Mouse (Mus musculus) liver, embryonic 11.5 days (tissue): ENCODE data around the gene Tbl3. TPM values are rescaled to one million over a fixed set of nuclear protein-coding genes. Genes with fewer than 3 reads are reported as not detected.

Experiments
- ATAC-seq: fragments of 200-750 bp; cut with Nextera tagmentation; replicated peaks from 2 replicates; pipeline ENCODE4 v1.8.0; 2017; ENCODE audit warnings: moderate number of reproducible peaks, mild to moderate bottlenecking, moderate TSS enrichment, moderate library complexity; ENCODE audit not compliant: low FRiP score
- DNase-seq: peaks from one replicate; pipeline ENCODE4 v3.0.0-alpha.2; 2017; ENCODE audit warnings: low spot score
- H3K27ac ChIP-seq: fragments of 300-500 bp; sonication (generic); 2 replicates; pipeline ENCODE4 v1.5.1; 2014; ENCODE audit warnings: mild to moderate bottlenecking, low read depth, low read length, control low read depth
- H3K27me3 ChIP-seq: fragments of 300-500 bp; sonication (generic); replicated peaks from 2 replicates; pipeline ENCODE4 v1.6.1; 2014; ENCODE audit warnings: low read length, mixed read lengths; ENCODE audit not compliant: control insufficient read depth, insufficient read depth
- H3K36me3 ChIP-seq: fragments of 300-500 bp; sonication (generic); 2 replicates; pipeline ENCODE4 v1.6.1; 2014; ENCODE audit warnings: mild to moderate bottlenecking, low read length, moderate library complexity, mixed read lengths; ENCODE audit not compliant: control insufficient read depth, insufficient read depth
- H3K4me1 ChIP-seq: fragments of 300-500 bp; sonication (generic); replicated peaks from 2 replicates; pipeline ENCODE4 v1.6.1; 2014; ENCODE audit warnings: low read length, mixed read lengths; ENCODE audit not compliant: control insufficient read depth, insufficient read depth
- H3K4me2 ChIP-seq: fragments of 300-500 bp; sonication (generic); 2 replicates; pipeline ENCODE4 v1.6.1; 2014; ENCODE audit warnings: mild to moderate bottlenecking, control low read depth, moderate library complexity
- H3K4me3 ChIP-seq: fragments of 300-500 bp; sonication (generic); 2 replicates; pipeline ENCODE4 v1.5.1; 2014; ENCODE audit warnings: low read depth, low read length, control low read depth
- H3K9ac ChIP-seq: fragments of 300-500 bp; sonication (generic); 2 replicates; pipeline ENCODE4 v1.6.1; 2014; ENCODE audit warnings: low read depth, low read length, control low read depth
- H3K9me3 ChIP-seq: fragments of 300-500 bp; sonication (generic); 2 replicates; pipeline ENCODE4 v1.6.1; 2016; ENCODE audit warnings: low read length, inconsistent platforms, mixed read lengths; ENCODE audit not compliant: control insufficient read depth
- WGBS: fragments of 180-500 bp; shearing (Covaris S2); extraction: QIAGEN DNeasy Blood & Tissue Kit; methylation state at CpG from one replicate; pipeline ENCODE4 v1.1.7; 2014; 5-methylcytosine and 5-hydroxymethylcytosine counted together
- polyA plus RNA-seq: library from polyadenylated mRNA; unstranded; fragments of >200 nt; fragmentation: Nextera tagmentation; extraction: Ambion mirVana; gene quantifications from 2 replicates; pipeline ENCODE4 v1.2.1, GENCODE M21; 2014

Gene Tbl3
- polyA plus RNA-seq, 1 experiment from 2014 or later = 102 TPM

DNA sequence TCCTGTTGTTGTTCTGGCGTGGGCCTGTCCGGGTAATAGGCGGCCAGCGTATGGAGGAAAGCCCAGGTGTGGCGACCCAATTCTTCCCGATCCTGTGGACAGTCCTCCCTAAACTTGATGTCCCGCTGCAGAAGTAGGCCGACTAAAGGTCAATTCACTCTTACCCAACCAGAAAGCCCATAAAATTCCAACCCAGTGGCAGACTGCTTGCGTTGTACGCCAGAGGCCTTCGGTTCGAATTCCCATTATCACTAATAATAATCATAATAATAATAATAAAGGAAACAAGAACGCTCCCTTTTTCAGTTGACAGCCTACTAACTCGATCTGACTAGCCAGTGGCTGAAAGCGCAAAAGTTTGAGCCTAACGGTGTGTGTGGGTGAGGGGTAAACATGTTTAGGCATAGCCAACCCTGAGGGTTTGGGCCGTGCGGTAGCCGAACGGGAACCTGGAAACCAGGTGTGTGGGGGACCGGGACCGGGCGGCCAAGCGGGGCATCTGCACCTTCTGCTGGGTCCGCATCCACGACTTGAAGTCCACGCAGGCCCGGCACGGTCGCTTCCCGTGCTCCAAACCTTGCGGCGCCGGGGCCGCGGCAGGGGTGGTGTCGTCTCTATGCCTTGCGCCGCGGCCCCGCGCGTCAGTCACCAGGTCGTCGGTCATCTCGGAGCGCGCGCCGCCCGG is 12.0 kb downstream of the Tbl3 start:
- peak overlapping the region; percentile 79 for H3K4me3 ChIP-seq
- H3K9me3 ChIP-seq = no peaks in the 10 kb centered on the region
- peak overlapping the region; percentile 75 for H3K4me2 ChIP-seq
- H3K9ac ChIP-seq = peak overlapping the region; percentile 90
- peaks cover 16% of the 10 kb centered on the region for H3K4me1 ChIP-seq
- ATAC-seq (peak; percentile 24), DNase-seq (no peak)
- H3K27me3 ChIP-seq = peaks cover 10% of the 10 kb centered on the region
- WGBS = 6% methylated on average over 50 of the region's 51 CpGs
- H3K36me3 ChIP-seq = peaks cover 12% of the 10 kb centered on the region; the same call in 1 of the 2 replicates
- H3K27ac ChIP-seq = peak overlapping the region; percentile 81

DNA sequence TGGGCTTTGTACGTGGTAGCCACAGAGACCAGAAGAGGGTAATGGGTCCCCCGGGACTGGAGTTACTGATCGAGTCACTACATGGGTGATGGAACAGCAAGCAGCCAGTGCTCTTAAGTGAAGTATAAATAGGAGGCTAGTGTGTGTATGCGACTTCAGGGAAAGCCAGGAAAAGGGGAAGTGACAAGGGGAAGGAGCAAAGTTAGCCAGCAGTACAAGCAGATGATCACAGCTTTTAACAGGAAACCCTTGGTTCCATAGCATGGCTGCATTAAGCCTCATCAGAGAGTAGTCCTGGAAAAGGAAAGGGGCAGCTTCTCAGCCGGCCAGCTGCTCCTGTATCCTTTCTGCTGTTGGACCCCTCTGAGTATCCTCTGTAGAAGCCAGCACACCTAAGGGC is 15.1 kb downstream of the Tbl3 start:
- Histone ChIP-seq H3K9me3 (no peaks in the 10 kb centered on the region), H3K27ac (no peak overlapping the region), H3K4me3 (no peak overlapping the region), H3K9ac (no peak overlapping the region), H3K36me3 (peaks cover 4% of the 10 kb centered on the region; the same call in 1 of the 2 replicates), H3K4me2 (no peak overlapping the region), H3K27me3 (peaks cover 41% of the 10 kb centered on the region), H3K4me1 (peaks cover 25% of the 10 kb centered on the region)
- ATAC-seq (no peak), DNase-seq (no peak)
- 70% methylated on average over 5 of the region's 5 CpGs for WGBS

DNA sequence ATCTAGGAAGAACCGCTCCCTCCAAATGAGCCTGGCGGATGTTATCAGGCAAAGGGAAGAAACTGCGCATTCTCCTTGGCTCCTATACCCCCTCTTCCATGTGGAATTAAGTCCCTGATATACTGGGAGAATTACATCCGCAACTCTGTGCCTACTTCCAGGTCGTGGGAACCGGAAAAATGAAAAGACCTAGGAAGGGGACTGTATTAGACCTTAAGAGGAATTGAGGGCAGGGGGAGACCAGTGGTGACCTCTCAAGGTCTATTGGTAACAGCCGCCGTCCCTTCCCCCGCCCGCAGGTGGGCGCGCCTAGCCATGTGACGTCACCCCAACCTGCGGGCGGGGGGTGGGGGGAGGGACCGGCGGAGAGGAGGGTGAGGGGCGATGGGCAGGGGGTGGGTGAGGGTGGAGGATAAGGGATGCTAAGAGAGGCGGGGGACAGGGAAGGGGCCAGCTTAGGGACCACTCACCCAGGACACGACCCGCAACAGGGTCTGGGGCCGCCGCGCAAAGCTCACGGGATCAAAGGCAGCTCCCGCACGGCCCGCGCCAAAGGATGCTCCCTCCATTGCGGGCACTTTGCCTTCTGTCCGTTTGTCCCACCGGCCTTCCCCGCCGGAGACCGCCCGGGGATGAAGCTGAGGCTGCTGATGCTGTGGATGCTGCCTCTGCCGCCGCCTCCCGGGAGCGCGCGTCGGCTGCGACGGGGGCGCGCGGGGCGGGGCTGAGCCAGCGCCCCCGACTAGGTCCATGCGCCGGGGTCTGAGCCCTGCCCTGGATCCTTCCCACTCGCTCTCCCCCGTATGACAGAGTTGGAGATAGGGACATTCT is 18.0 kb downstream of the Tbl3 start, which contains the start of gene Syngr3:
TSS of gene Syngr3 (minus strand) at position 705 of the 831 bp plus-strand sequence.
- no peaks in the 10 kb centered on the region for H3K9me3 ChIP-seq
- whole genome bisulfite sequencing = 2% methylated on average over 54 of the region's 55 CpGs
- no peak within 1 kb of the TSS for H3K9ac ChIP-seq
- peak within 1 kb of the TSS; percentile 49 for H3K4me3 ChIP-seq
- peak within 1 kb of the TSS; percentile 76 for H3K4me2 ChIP-seq
- H3K4me1 ChIP-seq = peaks cover 21% of the 10 kb centered on the region
- ATAC-seq (no peak), DNase-seq (no peak)
- no peak within 1 kb of the TSS for H3K27ac ChIP-seq
- H3K27me3 ChIP-seq = peaks cover 49% of the 10 kb centered on the region
- H3K36me3 ChIP-seq = peaks cover 4% of the 10 kb centered on the region; the same call in 1 of the 2 replicates

DNA sequence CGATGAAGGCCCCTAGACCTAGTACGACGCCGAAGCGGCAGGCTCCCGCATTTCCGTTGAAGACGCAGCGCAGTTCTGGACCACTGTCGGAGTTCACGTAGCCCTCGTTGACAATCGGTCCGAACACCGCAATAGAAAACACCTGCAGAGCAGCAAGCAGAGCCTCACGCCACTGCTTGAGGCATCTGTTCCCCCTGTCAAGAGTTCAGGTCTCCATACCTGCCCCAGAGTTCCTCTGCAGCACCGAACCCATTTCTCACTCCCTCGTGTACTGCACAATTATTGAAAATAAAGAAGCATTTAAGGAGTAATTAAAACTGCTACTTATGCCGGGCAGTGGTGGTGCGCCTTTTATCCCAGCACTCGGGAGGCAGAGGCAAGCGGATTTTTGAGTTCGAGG is 19.9 kb downstream of the Tbl3 start:
- ATAC-seq (no peak), DNase-seq (no peak)
- peaks cover 21% of the 10 kb centered on the region for H3K4me1 ChIP-seq
- peaks cover 49% of the 10 kb centered on the region for H3K27me3 ChIP-seq
- H3K27ac ChIP-seq = no peak overlapping the region
- H3K9me3 ChIP-seq = no peaks in the 10 kb centered on the region
- H3K4me2 ChIP-seq = peak overlapping the region; percentile 82
- H3K9ac ChIP-seq = peak overlapping the region; percentile 43; the same call in 1 of the 2 replicates
- WGBS = 18% methylated on average over 23 of the region's 23 CpGs
- peak overlapping the region; percentile 52 for H3K4me3 ChIP-seq
- H3K36me3 ChIP-seq = peaks cover under 1% of the 10 kb centered on the region; the same call in 1 of the 2 replicates

DNA sequence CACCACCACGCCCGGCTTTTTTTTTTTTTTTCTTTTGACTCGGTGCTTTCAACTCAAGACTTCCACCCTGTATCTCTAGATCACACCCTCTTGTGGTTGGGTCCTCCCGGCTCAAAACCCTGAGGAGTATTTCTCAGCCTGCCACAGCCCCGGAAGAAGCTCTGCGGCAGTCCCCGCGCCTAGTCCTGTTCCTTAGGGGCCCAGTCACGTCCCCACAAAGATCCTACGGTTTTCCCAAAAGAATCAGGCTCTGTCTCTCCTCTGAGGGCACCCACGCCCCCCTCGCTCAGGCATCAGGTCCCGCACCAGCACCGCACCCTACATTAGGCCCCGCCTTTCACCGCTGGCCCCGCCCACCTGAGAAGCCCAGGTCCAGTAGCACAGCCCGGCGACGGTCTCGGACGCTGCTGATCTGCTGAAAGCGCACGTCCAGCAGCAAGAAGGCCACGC is 20.3 kb downstream of the Tbl3 start:
- DNase-seq (peak; percentile 62), ATAC-seq (peak; percentile 70)
- Histone ChIP-seq H3K9ac (peak overlapping the region; percentile 43; the same call in 1 of the 2 replicates), H3K36me3 (no peaks in the 10 kb centered on the region), H3K27ac (peak overlapping the region; percentile 15; the same call in 1 of the 2 replicates), H3K4me3 (peak overlapping the region; percentile 52), H3K9me3 (no peaks in the 10 kb centered on the region), H3K27me3 (peaks cover 49% of the 10 kb centered on the region), H3K4me2 (peak overlapping the region; percentile 82), H3K4me1 (peaks cover 21% of the 10 kb centered on the region)
- under 1% methylated on average over 24 of the region's 25 CpGs for WGBS

DNA sequence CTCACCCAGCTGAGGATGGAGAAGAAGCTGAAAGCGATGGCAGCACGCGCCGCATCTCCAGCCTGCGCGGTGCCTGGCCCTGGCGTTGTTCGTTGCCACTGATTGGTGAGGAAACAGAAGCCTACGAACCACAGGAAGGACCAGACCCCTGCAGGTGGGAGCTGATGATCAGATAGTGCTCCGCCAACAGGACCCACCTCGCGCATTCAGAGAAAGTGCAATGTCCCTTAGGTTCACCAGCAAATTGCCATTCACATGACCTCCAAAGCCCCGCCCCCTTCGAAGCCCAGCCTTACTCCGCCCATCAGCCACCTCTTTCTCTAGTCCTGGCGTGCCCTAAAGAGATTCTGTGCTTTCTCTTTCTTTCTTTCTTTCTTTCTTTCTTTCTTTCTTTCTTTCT is 20.9 kb downstream of the Tbl3 start:
- no peak overlapping the region for H3K4me3 ChIP-seq
- DNase-seq = no peak
- peak overlapping the region; percentile 41 for H3K4me2 ChIP-seq
- no peak overlapping the region for H3K9ac ChIP-seq
- peaks cover 49% of the 10 kb centered on the region for H3K27me3 ChIP-seq
- no peak for ATAC-seq
- H3K27ac ChIP-seq = no peak overlapping the region
- peaks cover 21% of the 10 kb centered on the region for H3K4me1 ChIP-seq
- no peaks in the 10 kb centered on the region for H3K9me3 ChIP-seq
- 32% methylated on average over 16 of the region's 16 CpGs for WGBS
- peaks cover 3% of the 10 kb centered on the region; the same call in 1 of the 2 replicates for H3K36me3 ChIP-seq

DNA sequence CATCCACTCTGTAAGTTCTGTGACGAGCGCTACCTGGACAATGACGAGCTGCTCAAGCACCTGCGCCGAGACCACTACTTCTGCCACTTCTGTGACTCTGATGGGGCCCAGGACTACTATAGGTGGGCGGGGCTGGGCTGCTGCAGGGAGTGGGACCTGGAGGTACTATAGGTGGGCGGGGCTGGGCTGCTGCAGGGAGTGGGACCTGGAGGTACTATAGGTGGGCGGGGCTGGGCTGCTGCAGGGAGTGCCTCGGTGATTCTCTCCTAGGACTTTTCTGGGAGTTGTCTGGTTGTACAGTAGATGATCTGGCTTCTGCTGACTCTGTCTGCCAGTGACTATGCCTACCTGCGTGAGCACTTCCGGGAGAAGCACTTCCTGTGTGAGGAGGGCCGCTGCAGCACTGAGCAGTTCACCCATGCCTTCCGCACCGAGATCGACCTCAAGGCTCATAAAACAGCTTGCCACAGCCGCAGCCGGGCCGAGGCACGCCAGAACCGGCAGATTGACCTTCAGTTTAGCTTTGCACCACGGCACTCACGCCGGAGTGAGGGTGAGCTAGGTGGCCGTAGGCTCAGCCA is 29.9 kb downstream of the Tbl3 start:
- Histone ChIP-seq H3K4me1 (peaks cover 17% of the 10 kb centered on the region), H3K4me2 (no peak overlapping the region), H3K36me3 (peaks cover 47% of the 10 kb centered on the region), H3K9ac (no peak overlapping the region), H3K27ac (no peak overlapping the region), H3K27me3 (no peaks in the 10 kb centered on the region), H3K4me3 (no peak overlapping the region), H3K9me3 (no peaks in the 10 kb centered on the region)
- ATAC-seq (peak; percentile 41; the same call in 1 of the 2 replicates), DNase-seq (no peak)
- 88% methylated on average over 24 of the region's 24 CpGs for WGBS

DNA sequence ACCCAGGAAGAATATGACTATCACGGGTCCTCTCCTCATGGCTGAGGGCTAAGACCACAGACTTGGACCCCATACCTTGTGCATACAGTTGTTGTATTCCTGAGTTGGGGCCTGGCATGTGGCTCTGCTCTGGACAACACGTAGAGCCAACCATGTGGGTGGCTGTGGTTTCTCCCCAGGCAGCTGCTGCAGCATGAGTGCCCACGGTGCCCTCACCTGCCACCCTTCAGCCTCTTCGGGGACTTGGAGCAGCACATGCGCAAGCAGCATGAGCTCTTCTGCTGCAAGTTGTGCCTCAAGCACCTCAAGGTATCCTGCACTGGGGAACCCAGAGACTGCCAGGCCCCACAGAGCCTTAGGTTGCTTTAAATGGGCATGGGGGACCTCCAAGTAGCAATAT is 30.6 kb downstream of the Tbl3 start:
- H3K4me3 ChIP-seq = no peak overlapping the region
- peaks cover 45% of the 10 kb centered on the region for H3K36me3 ChIP-seq
- DNase-seq (no peak), ATAC-seq (no peak)
- H3K9me3 ChIP-seq = no peaks in the 10 kb centered on the region
- 97% methylated on average over 5 of the region's 5 CpGs for WGBS
- H3K9ac ChIP-seq = no peak overlapping the region
- no peaks in the 10 kb centered on the region for H3K27me3 ChIP-seq
- H3K4me2 ChIP-seq = no peak overlapping the region
- no peak overlapping the region for H3K27ac ChIP-seq
- peaks cover 24% of the 10 kb centered on the region for H3K4me1 ChIP-seq
